38 mouse cellular contexts compared by ENCODE assay signal in the genomic region with DNA sequence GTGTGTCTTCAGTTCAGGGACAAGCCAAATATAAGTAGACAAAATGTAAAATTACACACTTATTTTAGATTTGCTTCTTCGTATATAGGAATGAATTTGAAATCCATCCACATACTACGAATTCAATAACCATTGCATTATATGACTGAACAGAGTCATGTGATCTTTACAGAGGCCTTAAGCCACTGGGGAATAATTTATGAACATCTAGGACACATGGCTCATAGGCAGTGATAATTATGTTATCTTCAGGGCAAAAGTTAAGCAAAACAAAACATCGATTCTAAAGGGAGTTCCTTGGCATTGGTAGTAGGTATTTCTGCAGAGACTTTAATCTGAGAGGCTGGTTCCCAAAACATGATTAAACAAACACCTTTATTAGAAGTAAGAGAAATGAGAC. TPM values are rescaled to one million over a fixed set of nuclear protein-coding genes. Genes with fewer than 3 reads are reported as not detected.
"Had no signal": no experiment of that assay in that cellular context is flagged by ENCODE, and none has a peak within 500 bp of the region (broad histone marks: within the 10 kb centered on the region; RNA-seq: fewer than 3 reads in every experiment).

TSS of gene Olfr178 (minus strand) at position 101 of the 400 bp plus-strand sequence.

- H3K9ac ChIP-seq: limb, embryonic 12.5 days; limb, embryonic 13.5 days; limb, embryonic 15.5 days; liver, embryonic 12.5 days; liver, embryonic 13.5 days; liver, embryonic 14.5 days; liver, embryonic 15.5 days; liver, postnatal 0 days; lung, embryonic 14.5 days; lung, embryonic 15.5 days; midbrain, embryonic 12.5 days; midbrain, embryonic 13.5 days; neural tube, embryonic 12.5 days had no signal

- H3K27ac ChIP-seq: left cerebral cortex, adult 2 months; limb, embryonic 10.5 days; limb, embryonic 12.5 days; limb, embryonic 13.5 days; limb, embryonic 15.5 days; liver, embryonic 12.5 days; liver, embryonic 13.5 days; liver, embryonic 14.5 days; liver, embryonic 15.5 days; lung, embryonic 15.5 days; macrophage; midbrain, embryonic 10.5 days; midbrain, embryonic 12.5 days; midbrain, embryonic 13.5 days; neural tube, embryonic 12.5 days had no signal

- ATAC-seq: liver, embryonic 12.5 days; liver, postnatal 0 days; lung, postnatal 0 days; midbrain, embryonic 13.5 days; midbrain, embryonic 16.5 days had no signal

- H3K4me3 ChIP-seq: left cerebral cortex, adult 2 months; limb, embryonic 10.5 days; limb, embryonic 12.5 days; limb, embryonic 13.5 days; limb, embryonic 15.5 days; liver, embryonic 12.5 days; liver, embryonic 13.5 days; liver, embryonic 15.5 days; lung, embryonic 15.5 days; megakaryocyte, embryonic 14.5 days; midbrain, embryonic 10.5 days; midbrain, embryonic 12.5 days; midbrain, embryonic 13.5 days; myocyte; neural tube, embryonic 12.5 days had no signal

- H3K27me3 ChIP-seq: limb, embryonic 12.5 days; limb, embryonic 13.5 days; limb, embryonic 15.5 days; liver, embryonic 12.5 days; liver, embryonic 13.5 days; liver, embryonic 15.5 days; lung, embryonic 15.5 days; megakaryocyte, embryonic 14.5 days; midbrain, embryonic 12.5 days; midbrain, embryonic 13.5 days; neural tube, embryonic 12.5 days had no signal

- H3K4me2 ChIP-seq: limb, embryonic 12.5 days; limb, embryonic 13.5 days; limb, embryonic 15.5 days; liver, embryonic 11.5 days; liver, embryonic 12.5 days; liver, embryonic 13.5 days; liver, embryonic 15.5 days; lung, embryonic 14.5 days; lung, embryonic 15.5 days; midbrain, embryonic 12.5 days; midbrain, embryonic 13.5 days; neural tube, embryonic 12.5 days had no signal

- H3K9me3 ChIP-seq: limb, embryonic 10.5 days; limb, embryonic 12.5 days; limb, embryonic 13.5 days; limb, embryonic 15.5 days; liver, embryonic 15.5 days; lung, embryonic 15.5 days; megakaryocyte, embryonic 14.5 days; midbrain, embryonic 10.5 days; midbrain, embryonic 12.5 days; midbrain, embryonic 13.5 days; neural tube, embryonic 12.5 days had no signal

- DNase-seq: left cerebral cortex, postnatal 4 days; liver; liver, embryonic 13.5 days; liver, postnatal 0 days; lung, adult 18-20 months; lung, adult 2 months; lung, embryonic 14.5 days; lung, postnatal 10 days; lung, postnatal 14 days; lung, postnatal 36 days; lung, postnatal 4 days; midbrain, embryonic 14.5 days had no signal

- H3K4me1 ChIP-seq: limb, embryonic 10.5 days; limb, embryonic 12.5 days; limb, embryonic 13.5 days; limb, embryonic 15.5 days; liver, embryonic 12.5 days; liver, embryonic 13.5 days; liver, embryonic 15.5 days; lung, embryonic 15.5 days; megakaryocyte, embryonic 14.5 days; midbrain, embryonic 10.5 days; midbrain, embryonic 12.5 days; midbrain, embryonic 13.5 days; neural tube, embryonic 12.5 days had no signal

- H3K36me3 ChIP-seq: limb, embryonic 10.5 days; limb, embryonic 12.5 days; limb, embryonic 13.5 days; limb, embryonic 15.5 days; liver, embryonic 12.5 days; liver, embryonic 13.5 days; liver, embryonic 15.5 days; lung, embryonic 15.5 days; midbrain, embryonic 10.5 days; midbrain, embryonic 12.5 days; midbrain, embryonic 13.5 days; neural tube, embryonic 12.5 days had no signal

RNA-seq across cellular contexts. Expression of gene Olfr178, which starts in this region (rescaled TPM):
- polyA plus RNA-seq: limb, embryonic 10.5 days; limb, embryonic 11.5 days; limb, embryonic 12.5 days; limb, embryonic 13.5 days; limb, embryonic 14.5 days; limb, embryonic 15.5 days; liver, adult 2 months; liver, embryonic 11.5 days; liver, embryonic 12.5 days; liver, embryonic 13.5 days; liver, embryonic 14.5 days; liver, embryonic 15.5 days; liver, embryonic 16.5 days; liver, postnatal 0 days; lung, adult 2 months; lung, embryonic 14.5 days; lung, embryonic 15.5 days; lung, embryonic 16.5 days; lung, postnatal 0 days; macrophage; midbrain, embryonic 10.5 days; midbrain, embryonic 12.5 days; midbrain, embryonic 13.5 days; midbrain, embryonic 14.5 days; midbrain, embryonic 16.5 days; midbrain, postnatal 0 days; myocyte; neural tube, embryonic 11.5 days; neural tube, embryonic 12.5 days had no signal
